Mouse (Mus musculus): Measurements from ENCODE around the gene Kansl1l. TPM values are rescaled to one million over a fixed set of nuclear protein-coding genes. Genes with fewer than 3 reads are reported as not detected.

The Kansl1l gene
- total and polyA plus RNA-seq, 2 experiments: 1.6 to 18.5 TPM

DNA sequence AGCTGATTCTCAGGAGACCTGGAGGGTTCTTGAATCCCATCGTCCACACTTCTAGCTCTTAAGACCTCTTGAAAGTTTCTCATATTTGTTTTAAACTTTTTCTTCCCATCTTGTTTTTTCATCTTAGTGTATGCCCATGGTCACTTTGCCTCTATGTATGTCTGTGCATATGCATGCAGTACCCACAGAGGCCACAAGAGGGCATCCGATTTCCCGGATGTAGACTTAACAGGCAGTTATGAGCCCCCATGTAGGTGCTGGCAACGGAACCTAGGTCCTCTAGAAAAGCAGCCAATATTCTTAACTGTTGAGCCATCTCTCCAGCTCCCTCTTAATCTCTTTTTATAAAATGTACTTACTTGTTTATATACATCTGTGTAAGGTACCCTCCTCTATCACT, 30.1 kb upstream of the Kansl1l start:
- no peak overlapping the region for H3K4me3 ChIP-seq (ENCODE audit: insufficient read depth, low read depth, low read length)
- H3K4me1 ChIP-seq (ENCODE audit: control insufficient read depth, insufficient read depth, low read length): no peaks in the 10 kb centered on the region
- H3K9ac ChIP-seq (ENCODE audit: low read depth, low read length): no peak overlapping the region
- DNase-seq (ENCODE audit: extremely low read depth, low read depth, low spot score): no peak
- no peak overlapping the region for H3K27ac ChIP-seq (replicated peaks; ENCODE audit: insufficient read depth, low read depth, low read length)
- peaks cover 65% of the 10 kb centered on the region for H3K36me3 ChIP-seq (ENCODE audit: control insufficient read depth, insufficient read depth, low read length)
- H3K79me2 ChIP-seq (ENCODE audit: control insufficient read depth, insufficient read depth, low read length): no peaks in the 10 kb centered on the region; the same call in 1 of the 2 replicates
- TF ChIP-seq POLR2A (IDR thresholded peaks at IDR 0.05; ENCODE audit: extremely low read depth, insufficient read depth, low read length) (no peak), CTCF (IDR thresholded peaks at IDR 0.05; ENCODE audit: low read depth, low read length) (peak; percentile 55; the same call in 1 of the 2 replicates)
- no peaks in the 10 kb centered on the region for H3K27me3 ChIP-seq (ENCODE audit: control insufficient read depth, insufficient read depth, low read length)
- WGBS: 96% methylated on average over 4 of the region's 4 CpGs

DNA sequence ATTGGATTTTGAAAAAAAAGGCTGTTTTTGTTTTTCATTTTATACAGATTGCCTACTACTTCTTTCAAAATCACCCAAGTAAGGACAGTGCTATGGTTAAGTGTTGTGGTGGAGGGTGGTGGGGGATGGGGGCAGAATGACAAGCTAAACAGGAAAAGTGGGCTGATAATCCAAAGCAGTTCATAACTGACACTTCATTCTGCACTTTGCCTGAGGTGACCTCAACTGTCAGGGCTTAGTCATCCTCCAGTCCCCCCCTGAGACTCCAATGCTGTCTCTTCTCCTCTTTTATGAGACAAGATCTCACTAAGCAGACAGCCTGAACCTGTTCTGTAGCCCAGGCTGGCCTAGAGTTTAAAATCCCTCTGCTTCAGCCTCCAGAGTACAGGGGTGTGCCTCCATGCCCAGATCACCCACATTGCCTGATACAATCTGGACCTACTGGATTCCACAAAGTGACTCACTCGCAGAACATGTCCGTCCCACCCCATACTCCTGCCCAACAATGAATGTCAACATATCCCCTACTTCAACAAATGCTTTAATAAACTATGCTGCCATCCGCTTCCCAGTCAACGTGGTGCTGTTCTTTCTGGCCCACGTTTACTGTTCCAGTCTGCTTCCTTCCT, 28.4 kb upstream of the Kansl1l start:
- H3K9ac ChIP-seq (ENCODE audit: low read depth, low read length): no peak overlapping the region
- no peaks in the 10 kb centered on the region for H3K27me3 ChIP-seq (ENCODE audit: control insufficient read depth, insufficient read depth, low read length)
- peaks cover 64% of the 10 kb centered on the region for H3K36me3 ChIP-seq (ENCODE audit: control insufficient read depth, insufficient read depth, low read length)
- no peak for DNase-seq (ENCODE audit: extremely low read depth, low read depth, low spot score)
- no peaks in the 10 kb centered on the region for H3K79me2 ChIP-seq (ENCODE audit: control insufficient read depth, insufficient read depth, low read length)
- H3K4me1 ChIP-seq (ENCODE audit: control insufficient read depth, insufficient read depth, low read length): no peaks in the 10 kb centered on the region
- WGBS: 87% methylated on average over 5 of the region's 5 CpGs
- H3K4me3 ChIP-seq (ENCODE audit: insufficient read depth, low read depth, low read length): no peak overlapping the region
- TF ChIP-seq CTCF (IDR thresholded peaks at IDR 0.05; ENCODE audit: low read depth, low read length): no peak
- TF ChIP-seq POLR2A (IDR thresholded peaks at IDR 0.05; ENCODE audit: extremely low read depth, insufficient read depth, low read length): no peak
- H3K27ac ChIP-seq (replicated peaks; ENCODE audit: insufficient read depth, low read depth, low read length): no peak overlapping the region

DNA sequence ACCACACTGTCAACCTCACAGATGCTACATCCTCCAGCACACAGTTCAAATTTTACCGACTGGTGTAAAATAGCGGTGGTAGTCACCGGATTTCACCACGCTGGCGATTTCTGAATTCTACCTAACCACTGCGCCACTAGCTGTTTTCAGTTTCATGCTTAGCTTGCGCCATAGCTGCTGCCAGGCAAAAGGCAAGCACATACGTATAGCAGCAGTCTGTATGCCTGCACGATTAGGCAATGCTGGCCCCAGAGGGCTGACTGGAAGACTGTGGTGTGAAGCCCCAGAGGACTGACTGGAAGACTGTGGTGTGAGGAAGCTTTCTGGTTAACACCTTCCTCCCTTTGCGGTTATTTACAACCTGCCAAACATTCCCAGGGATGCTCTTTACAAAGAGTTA, 24.6 kb upstream of the Kansl1l start:
- 91% methylated on average over 10 of the region's 10 CpGs for WGBS
- DNase-seq (ENCODE audit: extremely low read depth, low read depth, low spot score): no peak

DNA sequence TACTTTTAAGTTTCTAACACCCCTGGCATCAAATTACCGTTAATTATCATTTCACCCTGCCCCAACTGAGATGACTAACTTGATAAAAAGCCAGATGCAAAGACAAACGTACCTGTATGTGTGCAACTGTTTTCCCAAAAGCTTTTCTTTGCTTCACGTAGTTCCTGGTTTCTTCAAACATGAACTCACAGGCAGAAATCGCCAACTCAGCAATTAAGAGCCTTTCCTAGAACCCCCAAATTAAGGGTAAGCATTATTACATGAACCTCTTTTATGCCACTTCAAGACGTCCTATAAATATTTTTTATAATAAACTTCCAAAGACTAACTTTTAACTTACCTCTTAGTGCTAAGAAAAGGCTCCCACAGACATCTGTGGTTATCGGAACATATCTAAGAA, 24.1 kb upstream of the Kansl1l start:
- WGBS: 82% methylated on average over 6 of the region's 6 CpGs
- no peak overlapping the region for H3K9ac ChIP-seq (ENCODE audit: low read depth, low read length)
- DNase-seq (ENCODE audit: extremely low read depth, low read depth, low spot score): no peak
- TF ChIP-seq POLR2A (IDR thresholded peaks at IDR 0.05; ENCODE audit: extremely low read depth, insufficient read depth, low read length) (no peak), CTCF (IDR thresholded peaks at IDR 0.05; ENCODE audit: low read depth, low read length) (no peak)
- H3K4me1 ChIP-seq (ENCODE audit: control insufficient read depth, insufficient read depth, low read length): peaks cover 3% of the 10 kb centered on the region; the same call in 1 of the 2 replicates
- no peak overlapping the region for H3K27ac ChIP-seq (replicated peaks; ENCODE audit: insufficient read depth, low read depth, low read length)
- H3K36me3 ChIP-seq (ENCODE audit: control insufficient read depth, insufficient read depth, low read length): peaks cover 47% of the 10 kb centered on the region
- no peaks in the 10 kb centered on the region for H3K79me2 ChIP-seq (ENCODE audit: control insufficient read depth, insufficient read depth, low read length)
- no peaks in the 10 kb centered on the region for H3K27me3 ChIP-seq (ENCODE audit: control insufficient read depth, insufficient read depth, low read length)
- H3K4me3 ChIP-seq (ENCODE audit: insufficient read depth, low read depth, low read length): no peak overlapping the region

More for the DNA sequence above, 24.6 kb upstream of the Kansl1l start:
- H3K4me1 ChIP-seq (ENCODE audit: control insufficient read depth, insufficient read depth, low read length): peaks cover 3% of the 10 kb centered on the region; the same call in 1 of the 2 replicates
- no peak overlapping the region for H3K9ac ChIP-seq (ENCODE audit: low read depth, low read length)
- TF ChIP-seq CTCF (IDR thresholded peaks at IDR 0.05; ENCODE audit: low read depth, low read length): no peak
- TF ChIP-seq POLR2A (IDR thresholded peaks at IDR 0.05; ENCODE audit: extremely low read depth, insufficient read depth, low read length): no peak
- H3K27me3 ChIP-seq (ENCODE audit: control insufficient read depth, insufficient read depth, low read length): no peaks in the 10 kb centered on the region
- H3K27ac ChIP-seq (replicated peaks; ENCODE audit: insufficient read depth, low read depth, low read length): no peak overlapping the region
- H3K36me3 ChIP-seq (ENCODE audit: control insufficient read depth, insufficient read depth, low read length): peaks cover 48% of the 10 kb centered on the region
- no peak overlapping the region for H3K4me3 ChIP-seq (ENCODE audit: insufficient read depth, low read depth, low read length)
- no peaks in the 10 kb centered on the region for H3K79me2 ChIP-seq (ENCODE audit: control insufficient read depth, insufficient read depth, low read length)

DNA sequence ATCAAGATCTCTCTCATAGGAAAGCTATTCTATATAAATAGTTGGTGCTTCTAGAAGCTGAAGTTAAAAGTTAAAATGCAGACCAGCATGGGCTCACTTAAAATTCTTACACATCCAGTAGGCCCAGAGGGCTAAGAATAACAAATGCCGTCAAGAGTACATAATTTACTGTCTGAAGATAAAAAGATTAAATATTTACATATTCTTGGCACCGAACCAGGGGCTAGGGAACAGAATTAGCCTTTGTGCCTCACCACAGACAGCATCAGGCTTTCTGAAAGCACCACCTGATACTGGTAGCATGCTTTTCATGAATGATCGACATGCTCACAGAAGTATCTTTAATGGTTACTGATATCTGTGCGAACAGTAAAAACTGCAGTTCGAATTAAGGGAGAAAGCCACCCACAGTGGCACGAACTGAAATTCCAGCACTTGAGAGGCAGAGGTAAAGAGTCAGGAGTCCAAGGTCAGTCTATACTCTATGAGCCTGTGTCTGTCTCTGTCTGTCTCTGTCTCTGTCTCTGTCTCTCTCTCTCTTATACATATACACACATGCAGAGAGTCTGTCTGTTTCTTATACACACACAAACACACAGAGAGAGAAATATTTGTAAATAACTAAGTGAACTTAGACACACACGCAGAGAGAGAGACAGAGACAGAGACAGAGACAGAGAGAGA, 22.5 kb upstream of the Kansl1l start:
- Histone ChIP-seq H3K27ac (replicated peaks; ENCODE audit: insufficient read depth, low read depth, low read length) (no peak overlapping the region), H3K4me3 (ENCODE audit: insufficient read depth, low read depth, low read length) (no peak overlapping the region), H3K9ac (ENCODE audit: low read depth, low read length) (no peak overlapping the region), H3K27me3 (ENCODE audit: control insufficient read depth, insufficient read depth, low read length) (no peaks in the 10 kb centered on the region), H3K79me2 (ENCODE audit: control insufficient read depth, insufficient read depth, low read length) (no peaks in the 10 kb centered on the region), H3K4me1 (ENCODE audit: control insufficient read depth, insufficient read depth, low read length) (peaks cover 3% of the 10 kb centered on the region; the same call in 1 of the 2 replicates), H3K36me3 (ENCODE audit: control insufficient read depth, insufficient read depth, low read length) (peaks cover 44% of the 10 kb centered on the region)
- TF ChIP-seq CTCF (IDR thresholded peaks at IDR 0.05; ENCODE audit: low read depth, low read length): no peak
- no peak for TF ChIP-seq POLR2A (IDR thresholded peaks at IDR 0.05; ENCODE audit: extremely low read depth, insufficient read depth, low read length)
- 30% methylated on average over 7 of the region's 7 CpGs for WGBS
- DNase-seq (ENCODE audit: extremely low read depth, low read depth, low spot score): peak; percentile 45

DNA sequence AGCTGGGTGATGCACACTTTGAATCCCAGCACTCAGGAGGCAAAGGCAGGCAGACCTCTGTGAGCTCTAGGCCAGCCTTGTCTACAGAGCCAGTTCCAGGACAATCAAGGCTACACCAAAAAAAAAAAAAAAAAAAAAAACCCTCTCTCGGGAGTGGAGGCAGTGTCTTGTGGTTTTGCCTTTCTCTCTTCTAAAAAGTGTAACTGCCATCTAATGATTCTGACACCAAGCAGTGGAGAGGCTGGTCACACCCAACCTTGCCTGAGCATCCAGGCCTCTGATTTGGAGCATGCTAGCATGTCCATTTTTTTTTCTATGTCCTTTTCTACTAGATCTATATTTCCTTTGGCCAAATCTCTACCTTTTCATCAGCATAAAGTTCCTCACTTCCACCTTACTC, 21.8 kb upstream of the Kansl1l start:
- H3K4me1 ChIP-seq (ENCODE audit: control insufficient read depth, insufficient read depth, low read length): peaks cover 3% of the 10 kb centered on the region; the same call in 1 of the 2 replicates
- H3K27me3 ChIP-seq (ENCODE audit: control insufficient read depth, insufficient read depth, low read length): no peaks in the 10 kb centered on the region
- DNase-seq (ENCODE audit: extremely low read depth, low read depth, low spot score): no peak
- peaks cover 48% of the 10 kb centered on the region for H3K36me3 ChIP-seq (ENCODE audit: control insufficient read depth, insufficient read depth, low read length)
- TF ChIP-seq CTCF (IDR thresholded peaks at IDR 0.05; ENCODE audit: low read depth, low read length): no peak
- TF ChIP-seq POLR2A (IDR thresholded peaks at IDR 0.05; ENCODE audit: extremely low read depth, insufficient read depth, low read length): no peak
- H3K27ac ChIP-seq (replicated peaks; ENCODE audit: insufficient read depth, low read depth, low read length): no peak overlapping the region
- H3K79me2 ChIP-seq (ENCODE audit: control insufficient read depth, insufficient read depth, low read length): no peaks in the 10 kb centered on the region
- no peak overlapping the region for H3K4me3 ChIP-seq (ENCODE audit: insufficient read depth, low read depth, low read length)
- no peak overlapping the region for H3K9ac ChIP-seq (ENCODE audit: low read depth, low read length)
- 27% methylated on average over 1 of the region's 1 CpGs for WGBS
